Mouse (Mus musculus) liver, embryonic 11.5 days (tissue): ENCODE measurements around the gene Scamp3. TPM values are rescaled to one million over a fixed set of nuclear protein-coding genes. Genes with fewer than 3 reads are reported as not detected.

Experiments
- ATAC-seq: fragments of 200-750 bp; cut with Nextera tagmentation; replicated peaks from 2 replicates; pipeline ENCODE4 v1.8.0; 2017; ENCODE audit warnings: moderate number of reproducible peaks, mild to moderate bottlenecking, moderate TSS enrichment, moderate library complexity; ENCODE audit not compliant: low FRiP score
- DNase-seq: peaks from one replicate; pipeline ENCODE4 v3.0.0-alpha.2; 2017; ENCODE audit warnings: low spot score
- H3K27ac ChIP-seq: fragments of 300-500 bp; sonication (generic); 2 replicates; pipeline ENCODE4 v1.5.1; 2014; ENCODE audit warnings: mild to moderate bottlenecking, low read depth, low read length, control low read depth
- H3K27me3 ChIP-seq: fragments of 300-500 bp; sonication (generic); replicated peaks from 2 replicates; pipeline ENCODE4 v1.6.1; 2014; ENCODE audit warnings: low read length, mixed read lengths; ENCODE audit not compliant: control insufficient read depth, insufficient read depth
- H3K36me3 ChIP-seq: fragments of 300-500 bp; sonication (generic); 2 replicates; pipeline ENCODE4 v1.6.1; 2014; ENCODE audit warnings: mild to moderate bottlenecking, low read length, moderate library complexity, mixed read lengths; ENCODE audit not compliant: control insufficient read depth, insufficient read depth
- H3K4me1 ChIP-seq: fragments of 300-500 bp; sonication (generic); replicated peaks from 2 replicates; pipeline ENCODE4 v1.6.1; 2014; ENCODE audit warnings: low read length, mixed read lengths; ENCODE audit not compliant: control insufficient read depth, insufficient read depth
- H3K4me2 ChIP-seq: fragments of 300-500 bp; sonication (generic); 2 replicates; pipeline ENCODE4 v1.6.1; 2014; ENCODE audit warnings: mild to moderate bottlenecking, control low read depth, moderate library complexity
- H3K4me3 ChIP-seq: fragments of 300-500 bp; sonication (generic); 2 replicates; pipeline ENCODE4 v1.5.1; 2014; ENCODE audit warnings: low read depth, low read length, control low read depth
- H3K9ac ChIP-seq: fragments of 300-500 bp; sonication (generic); 2 replicates; pipeline ENCODE4 v1.6.1; 2014; ENCODE audit warnings: low read depth, low read length, control low read depth
- H3K9me3 ChIP-seq: fragments of 300-500 bp; sonication (generic); 2 replicates; pipeline ENCODE4 v1.6.1; 2016; ENCODE audit warnings: low read length, inconsistent platforms, mixed read lengths; ENCODE audit not compliant: control insufficient read depth
- WGBS: fragments of 180-500 bp; shearing (Covaris S2); extraction: QIAGEN DNeasy Blood & Tissue Kit; methylation state at CpG from one replicate; pipeline ENCODE4 v1.1.7; 2014; 5-methylcytosine and 5-hydroxymethylcytosine counted together
- polyA plus RNA-seq: library from polyadenylated mRNA; unstranded; fragments of >200 nt; fragmentation: Nextera tagmentation; extraction: Ambion mirVana; gene quantifications from 2 replicates; pipeline ENCODE4 v1.2.1, GENCODE M21; 2014

Scamp3 gene
- polyA plus RNA-seq, 1 experiment from 2014 or later, result 110 TPM

DNA sequence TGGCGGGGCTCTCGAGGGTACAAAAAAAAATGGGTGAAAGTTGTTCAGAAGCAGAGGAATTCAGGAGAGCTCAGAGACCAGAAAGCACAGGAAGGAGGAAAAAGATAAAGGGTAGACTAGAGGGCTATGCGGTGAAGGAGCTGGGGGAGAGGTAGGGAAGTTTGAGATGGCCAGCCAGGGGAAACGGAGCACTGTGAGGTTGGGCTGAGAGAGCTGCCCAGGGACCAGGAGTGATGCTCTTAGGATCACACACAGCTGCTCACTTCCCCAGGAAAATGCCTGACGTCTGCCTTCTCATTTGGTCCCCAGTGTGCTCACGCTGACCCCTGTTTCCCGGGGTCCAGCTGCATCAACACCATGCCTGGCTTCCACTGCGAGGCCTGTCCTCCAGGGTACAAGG, 42.3 kb downstream of the Scamp3 start:
- Histone ChIP-seq H3K4me3 (no peak overlapping the region), H3K4me1 (peaks cover 15% of the 10 kb centered on the region), H3K27me3 (no peaks in the 10 kb centered on the region; the same call in 1 of the 2 replicates), H3K36me3 (no peaks in the 10 kb centered on the region), H3K27ac (0 out of 2 replicates have a peak overlapping the region, but pooled peaks have one; percentile 16), H3K9me3 (no peaks in the 10 kb centered on the region), H3K4me2 (no peak overlapping the region), H3K9ac (no peak overlapping the region)
- ATAC-seq, result no peak
- DNase-seq, result no peak
- WGBS, result 29% methylated on average over 8 of the region's 8 CpGs

DNA sequence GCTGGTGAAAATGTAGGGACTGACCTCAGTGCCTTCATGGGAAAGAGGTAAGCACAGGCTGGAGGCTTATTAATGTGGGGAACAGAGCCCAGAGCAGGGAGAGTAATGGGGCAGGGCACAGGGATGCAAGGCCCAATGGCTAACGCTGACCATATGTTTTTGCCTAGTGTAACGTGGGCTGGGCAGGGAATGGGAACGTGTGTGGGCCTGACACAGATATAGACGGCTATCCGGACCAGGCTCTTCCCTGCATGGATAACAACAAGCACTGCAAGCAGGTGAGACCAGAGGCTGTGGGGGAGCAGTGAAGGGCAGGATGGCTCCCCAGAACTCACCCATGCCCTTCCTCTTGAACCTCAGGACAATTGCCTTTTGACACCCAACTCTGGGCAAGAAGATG, 43.9 kb downstream of the Scamp3 start:
- peaks cover 13% of the 10 kb centered on the region for H3K27me3 ChIP-seq
- H3K9ac ChIP-seq, result no peak overlapping the region
- no peak overlapping the region for H3K27ac ChIP-seq
- H3K9me3 ChIP-seq, result no peaks in the 10 kb centered on the region
- H3K4me3 ChIP-seq, result no peak overlapping the region
- DNase-seq (no peak), ATAC-seq (no peak)
- peaks cover 6% of the 10 kb centered on the region for H3K4me1 ChIP-seq
- no peaks in the 10 kb centered on the region for H3K36me3 ChIP-seq
- WGBS, result 76% methylated on average over 5 of the region's 5 CpGs
- no peak overlapping the region for H3K4me2 ChIP-seq

DNA sequence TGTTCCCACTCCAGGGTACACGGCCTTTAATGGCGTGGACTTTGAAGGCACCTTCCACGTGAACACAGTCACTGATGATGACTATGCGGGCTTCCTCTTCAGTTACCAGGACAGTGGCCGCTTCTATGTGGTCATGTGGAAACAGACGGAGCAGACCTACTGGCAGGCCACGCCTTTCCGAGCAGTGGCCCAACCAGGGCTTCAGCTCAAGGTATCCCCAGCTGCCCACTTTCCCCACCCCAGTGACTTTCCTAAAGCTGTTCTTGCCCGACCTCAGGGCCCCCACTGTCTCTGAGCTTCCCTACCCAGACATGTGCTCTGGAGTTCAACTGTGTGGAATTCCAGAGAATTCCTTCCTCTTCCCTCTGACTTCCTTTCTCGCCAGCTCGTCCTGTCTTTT, 47.5 kb downstream of the Scamp3 start:
- no peaks in the 10 kb centered on the region for H3K9me3 ChIP-seq
- H3K36me3 ChIP-seq, result no peaks in the 10 kb centered on the region
- ATAC-seq (no peak), DNase-seq (no peak)
- H3K9ac ChIP-seq, result no peak overlapping the region
- WGBS, result 71% methylated on average over 11 of the region's 11 CpGs
- H3K4me2 ChIP-seq, result no peak overlapping the region
- no peak overlapping the region for H3K4me3 ChIP-seq
- H3K27ac ChIP-seq, result no peak overlapping the region
- H3K27me3 ChIP-seq, result peaks cover 37% of the 10 kb centered on the region
- peaks cover 27% of the 10 kb centered on the region for H3K4me1 ChIP-seq

DNA sequence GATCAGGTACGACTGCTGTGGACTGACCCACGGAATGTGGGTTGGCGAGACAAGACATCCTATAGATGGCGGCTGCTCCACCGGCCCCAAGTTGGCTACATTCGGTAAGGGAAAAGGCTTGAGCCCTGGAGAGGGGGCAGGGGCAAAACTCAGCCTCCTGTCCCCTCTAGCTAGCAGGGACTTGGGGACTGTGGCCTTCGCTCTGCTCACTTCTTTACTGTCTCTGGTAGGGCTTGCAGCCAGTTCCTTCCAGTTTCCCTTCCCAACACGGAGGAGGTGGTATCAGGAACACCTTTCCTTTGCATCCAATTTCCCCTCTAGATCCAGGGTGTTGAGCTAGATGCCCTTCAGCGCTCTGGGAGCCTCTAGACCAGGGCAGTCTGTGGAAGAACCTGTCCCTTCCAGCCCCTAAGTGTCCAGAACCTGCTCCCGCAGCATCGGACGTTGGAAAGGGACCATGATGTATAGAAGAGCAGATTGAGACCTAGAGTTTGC, 48.1 kb downstream of the Scamp3 start:
- no peak overlapping the region for H3K9ac ChIP-seq
- H3K36me3 ChIP-seq, result no peaks in the 10 kb centered on the region
- WGBS, result 60% methylated on average over 12 of the region's 12 CpGs
- no peak overlapping the region for H3K4me3 ChIP-seq
- no peak overlapping the region for H3K27ac ChIP-seq
- DNase-seq (no peak), ATAC-seq (no peak)
- peaks cover 38% of the 10 kb centered on the region for H3K27me3 ChIP-seq
- no peaks in the 10 kb centered on the region for H3K9me3 ChIP-seq
- no peak overlapping the region for H3K4me2 ChIP-seq
- H3K4me1 ChIP-seq, result peaks cover 27% of the 10 kb centered on the region

DNA sequence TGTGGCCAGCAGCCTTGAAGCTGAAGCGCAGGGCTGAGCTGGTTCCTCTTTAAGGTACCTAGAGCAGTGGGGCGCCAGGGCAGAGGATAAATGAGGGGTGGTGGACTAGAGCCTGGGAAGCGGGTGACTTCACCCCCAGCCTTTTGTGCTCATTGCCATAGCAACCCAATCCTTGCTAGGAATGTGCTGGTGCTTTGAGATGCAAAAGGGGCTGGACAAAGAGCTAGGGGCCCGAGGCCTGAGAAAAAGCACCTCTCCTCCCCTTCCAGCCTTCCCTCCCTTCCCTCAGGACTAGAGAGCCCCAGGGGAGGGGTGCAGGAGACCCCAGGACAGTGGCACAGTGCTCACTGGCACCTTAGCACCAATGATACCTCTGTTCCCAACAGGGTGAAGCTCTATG, 48.6 kb downstream of the Scamp3 start:
- H3K9me3 ChIP-seq, result no peaks in the 10 kb centered on the region
- no peak for DNase-seq
- peaks cover 38% of the 10 kb centered on the region for H3K27me3 ChIP-seq
- H3K9ac ChIP-seq, result no peak overlapping the region; the same call in 1 of the 2 replicates
- H3K36me3 ChIP-seq, result no peaks in the 10 kb centered on the region
- H3K27ac ChIP-seq, result no peak overlapping the region
- H3K4me2 ChIP-seq, result no peak overlapping the region
- no peak overlapping the region for H3K4me3 ChIP-seq
- peaks cover 27% of the 10 kb centered on the region for H3K4me1 ChIP-seq
- WGBS, result 41% methylated on average over 4 of the region's 4 CpGs
- ATAC-seq, result no peak

DNA sequence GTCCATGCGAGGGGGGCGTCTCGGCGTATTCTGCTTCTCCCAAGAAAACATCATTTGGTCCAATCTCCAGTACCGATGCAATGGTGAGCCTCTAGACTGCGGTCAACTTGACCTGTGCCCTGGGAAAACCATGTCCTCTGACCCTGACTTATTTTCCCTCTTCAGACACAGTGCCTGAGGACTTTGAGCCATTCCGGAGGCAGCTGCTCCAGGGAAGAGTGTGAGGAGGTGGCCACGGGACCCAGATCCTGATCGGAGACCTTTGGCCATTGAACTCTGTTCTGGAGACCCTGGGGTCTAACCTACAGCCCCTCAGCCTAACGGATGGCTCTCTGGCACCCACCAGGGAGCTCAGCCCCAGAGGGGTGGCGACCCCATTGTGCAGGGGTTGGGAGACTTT, 49.1 kb downstream of the Scamp3 start:
- no peaks in the 10 kb centered on the region for H3K36me3 ChIP-seq
- ATAC-seq (no peak), DNase-seq (no peak)
- H3K4me2 ChIP-seq, result peak overlapping the region; percentile 69; the same call in 1 of the 2 replicates
- no peak overlapping the region for H3K4me3 ChIP-seq
- no peak overlapping the region for H3K27ac ChIP-seq
- H3K27me3 ChIP-seq, result peaks cover 38% of the 10 kb centered on the region
- 35% methylated on average over 11 of the region's 11 CpGs for WGBS
- no peak overlapping the region; the same call in 1 of the 2 replicates for H3K9ac ChIP-seq
- no peaks in the 10 kb centered on the region for H3K9me3 ChIP-seq
- H3K4me1 ChIP-seq, result peaks cover 27% of the 10 kb centered on the region

DNA sequence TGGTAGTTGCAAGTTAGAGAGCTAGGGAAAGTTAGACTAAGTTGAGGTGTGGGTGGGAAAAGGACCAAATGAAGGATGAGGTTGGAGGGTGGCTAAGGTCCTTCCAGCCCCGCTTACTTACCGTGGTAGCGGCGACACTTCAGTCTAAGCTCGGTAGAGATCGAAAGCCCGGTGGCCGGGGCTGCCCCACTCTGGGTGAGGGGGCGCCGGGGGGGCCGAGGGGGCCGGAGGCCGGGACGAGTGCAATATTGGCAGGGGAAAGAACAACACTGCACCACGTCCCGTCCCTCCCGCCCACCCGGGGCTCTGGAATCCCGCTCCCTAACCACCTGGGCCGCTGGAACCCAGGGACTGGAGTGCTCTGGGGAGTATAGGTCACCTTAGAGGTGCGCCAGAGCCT, 49.6 kb downstream of the Scamp3 start, which contains the start of gene Mtx1:
Mtx1 (minus strand) TSS at position 189 of the 400 bp plus-strand sequence.
- Histone ChIP-seq H3K27ac (no peak within 1 kb of the TSS), H3K4me1 (peaks cover 27% of the 10 kb centered on the region), H3K27me3 (peaks cover 44% of the 10 kb centered on the region), H3K4me2 (peak within 1 kb of the TSS; percentile 69), H3K36me3 (no peaks in the 10 kb centered on the region), H3K9ac (peak within 1 kb of the TSS; percentile 9; the same call in 1 of the 2 replicates), H3K9me3 (no peaks in the 10 kb centered on the region), H3K4me3 (peak within 1 kb of the TSS; percentile 45)
- DNase-seq, result no peak
- ATAC-seq, result no peak
- WGBS, result 10% methylated on average over 21 of the region's 21 CpGs

DNA sequence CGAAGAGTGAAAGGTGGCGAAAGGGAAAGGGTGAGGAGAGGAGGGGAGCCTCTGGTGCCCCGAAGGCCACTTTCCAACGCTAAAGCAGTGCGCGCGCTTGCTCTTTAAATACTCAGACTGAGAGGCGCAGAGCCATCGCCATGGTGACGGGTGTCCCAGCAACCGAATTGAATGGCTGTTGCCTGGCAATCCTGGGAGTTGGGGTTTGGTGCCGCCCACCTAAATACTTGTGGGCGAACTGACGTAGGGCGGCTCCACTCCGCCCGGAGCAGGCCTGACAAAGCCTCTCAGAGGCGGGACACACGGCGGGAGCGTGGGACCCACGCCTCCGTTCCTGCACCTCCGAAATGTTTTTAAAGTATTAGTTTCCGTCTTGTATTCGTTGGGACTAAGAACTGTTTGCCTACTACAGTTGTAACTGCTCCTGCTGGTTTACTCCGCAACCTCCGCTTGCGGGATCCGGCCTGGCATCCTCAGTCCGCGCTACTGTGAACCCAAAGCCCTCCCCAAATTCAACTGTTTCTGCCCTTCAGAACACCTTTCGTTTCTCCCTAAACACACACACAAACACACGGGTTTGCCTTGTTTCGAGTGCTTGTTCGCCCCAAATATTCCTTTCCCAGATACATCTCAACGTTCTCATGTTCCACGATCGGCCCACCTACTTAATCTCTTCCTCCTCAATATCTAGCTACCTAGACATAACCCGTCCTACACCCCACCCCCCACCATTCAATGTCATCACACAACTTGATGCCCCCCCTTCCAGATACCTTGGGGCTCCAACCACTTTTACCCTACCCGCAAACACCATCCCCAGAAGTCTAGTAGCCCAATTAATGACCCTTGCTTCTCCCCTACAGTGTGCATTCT, 50.3 kb downstream of the Scamp3 start:
- no peaks in the 10 kb centered on the region for H3K36me3 ChIP-seq
- H3K27me3 ChIP-seq, result peaks cover 44% of the 10 kb centered on the region
- WGBS, result 4% methylated on average over 41 of the region's 41 CpGs
- DNase-seq (peak; percentile 79), ATAC-seq (peak; percentile 53)
- peak overlapping the region; percentile 45 for H3K4me3 ChIP-seq
- 0 out of 2 replicates have a peak overlapping the region, but pooled peaks have one; percentile 9 for H3K9ac ChIP-seq
- no peak overlapping the region for H3K27ac ChIP-seq
- no peaks in the 10 kb centered on the region for H3K9me3 ChIP-seq
- peaks cover 27% of the 10 kb centered on the region for H3K4me1 ChIP-seq
- H3K4me2 ChIP-seq, result peak overlapping the region; percentile 69
